ENCODE assay signal across 8 mouse cellular contexts in genomic region chr7:73584009-73584995, GRCm38 (mm10). TPM values are rescaled to one million over a fixed set of nuclear protein-coding genes. Genes with fewer than 3 reads are reported as not detected.
DNase-seq lines count a peak whose midpoint lies in the region; ATAC-seq and TF ChIP-seq lines count a peak whose summit lies in the region.

No protein-coding gene starts in this region.

- no peak for TF ChIP-seq CTCF in ES-Bruce4 (IDR thresholded peaks at IDR 0.05; ENCODE audit: low read depth, low read length)
- no peak for TF ChIP-seq CTCF in stomach, postnatal 0 days (IDR thresholded peaks at IDR 0.05; ENCODE audit: low read depth)

- no peaks in the 10 kb centered on the region for H3K9me3 ChIP-seq in ES-Bruce4 (replicated peaks; ENCODE audit: control insufficient read depth, insufficient read depth, low read length, poor library complexity, severe bottlenecking)
- no peaks in the 10 kb centered on the region for H3K9me3 ChIP-seq in embryonic facial prominence, embryonic 15.5 days (replicated peaks)
- H3K9me3 ChIP-seq in hindbrain, embryonic 12.5 days (replicated peaks), result no peaks in the 10 kb centered on the region
- no peaks in the 10 kb centered on the region for H3K9me3 ChIP-seq in limb, embryonic 15.5 days
- no peaks in the 10 kb centered on the region for H3K9me3 ChIP-seq in midbrain, embryonic 13.5 days
- H3K9me3 ChIP-seq in stomach, postnatal 0 days (ENCODE audit: control insufficient read depth, low read length), result no peaks in the 10 kb centered on the region

- H3K9ac ChIP-seq in ES-Bruce4 (ENCODE audit: low read depth, poor library complexity, severe bottlenecking), result no peak overlapping the region
- H3K9ac ChIP-seq in embryonic facial prominence, embryonic 15.5 days, result no peak overlapping the region
- no peak overlapping the region for H3K9ac ChIP-seq in hindbrain, embryonic 12.5 days
- no peak overlapping the region for H3K9ac ChIP-seq in limb, embryonic 15.5 days
- H3K9ac ChIP-seq in midbrain, embryonic 13.5 days (replicated peaks), result no peak overlapping the region
- no peak overlapping the region for H3K9ac ChIP-seq in stomach, postnatal 0 days (ENCODE audit: low read length)

- ATAC-seq in embryonic facial prominence, embryonic 15.5 days (ENCODE audit: insufficient number of reproducible peaks, low FRiP score, low TSS enrichment, low read depth), result 0 out of 2 replicates have a peak, but pooled peaks have one; percentile 31
- peak; percentile 67 for ATAC-seq in hindbrain, embryonic 12.5 days (ENCODE audit: low FRiP score)
- no peak for ATAC-seq in limb, embryonic 15.5 days (ENCODE audit: insufficient number of reproducible peaks, low FRiP score, low TSS enrichment, low read depth)
- peak; percentile 73 for ATAC-seq in midbrain, embryonic 13.5 days
- 0 out of 2 replicates have a peak, but pooled peaks have one; percentile 10 for ATAC-seq in stomach, postnatal 0 days (ENCODE audit: low FRiP score, low TSS enrichment)

- H3K36me3 ChIP-seq in ES-Bruce4 (ENCODE audit: control insufficient read depth, insufficient read depth, low read length, poor library complexity, severe bottlenecking), result no peaks in the 10 kb centered on the region
- no peaks in the 10 kb centered on the region for H3K36me3 ChIP-seq in embryonic facial prominence, embryonic 15.5 days
- no peaks in the 10 kb centered on the region for H3K36me3 ChIP-seq in hindbrain, embryonic 12.5 days
- H3K36me3 ChIP-seq in limb, embryonic 15.5 days, result no peaks in the 10 kb centered on the region
- no peaks in the 10 kb centered on the region for H3K36me3 ChIP-seq in midbrain, embryonic 13.5 days
- no peaks in the 10 kb centered on the region for H3K36me3 ChIP-seq in stomach, postnatal 0 days (ENCODE audit: control insufficient read depth, insufficient read depth, low read length)

- no peak for TF ChIP-seq EP300 in ES-Bruce4 (IDR thresholded peaks at IDR 0.05; ENCODE audit: insufficient read depth, low read depth, low read length)
- no peak for TF ChIP-seq EP300 in stomach, postnatal 0 days (optimal IDR thresholded peaks at IDR 0.05)

- H3K4me3 ChIP-seq in ES-Bruce4 (ENCODE audit: low read depth, low read length), result no peak overlapping the region
- H3K4me3 ChIP-seq in embryonic facial prominence, embryonic 15.5 days (replicated peaks), result no peak overlapping the region
- no peak overlapping the region for H3K4me3 ChIP-seq in hindbrain, embryonic 12.5 days
- no peak overlapping the region for H3K4me3 ChIP-seq in limb, embryonic 15.5 days
- H3K4me3 ChIP-seq in midbrain, embryonic 13.5 days (replicated peaks), result no peak overlapping the region
- H3K4me3 ChIP-seq in stomach, postnatal 0 days (ENCODE audit: low read depth, low read length), result no peak overlapping the region

- H3K27me3 ChIP-seq in ES-Bruce4 (ENCODE audit: control insufficient read depth, insufficient read depth, low read length, poor library complexity, severe bottlenecking), result no peaks in the 10 kb centered on the region
- H3K27me3 ChIP-seq in embryonic facial prominence, embryonic 15.5 days, result no peaks in the 10 kb centered on the region
- H3K27me3 ChIP-seq in hindbrain, embryonic 12.5 days, result no peaks in the 10 kb centered on the region; the same call in 1 of the 2 replicates
- no peaks in the 10 kb centered on the region for H3K27me3 ChIP-seq in limb, embryonic 15.5 days
- H3K27me3 ChIP-seq in midbrain, embryonic 13.5 days, result 0 out of 2 replicates have a peak, but pooled peaks cover 4% of the 10 kb centered on the region
- H3K27me3 ChIP-seq in stomach, postnatal 0 days (ENCODE audit: control insufficient read depth, insufficient read depth, low read length), result no peaks in the 10 kb centered on the region

- 0 out of 2 replicates have a peak overlapping the region, but pooled peaks have one; percentile 17 for H3K4me2 ChIP-seq in embryonic facial prominence, embryonic 15.5 days (replicated peaks)
- H3K4me2 ChIP-seq in hindbrain, embryonic 12.5 days (replicated peaks), result no peak overlapping the region
- H3K4me2 ChIP-seq in limb, embryonic 15.5 days, result peak overlapping the region; percentile 4; the same call in 1 of the 2 replicates
- H3K4me2 ChIP-seq in midbrain, embryonic 13.5 days (replicated peaks), result no peak overlapping the region
- H3K4me2 ChIP-seq in stomach, postnatal 0 days (replicated peaks; ENCODE audit: low read depth), result peak overlapping the region; percentile 34

- DNase-seq in gastrocnemius, postnatal 10 days, result peak; percentile 62
- DNase-seq in gastrocnemius, postnatal 36 days, result no peak
- DNase-seq in stomach, postnatal 0 days (ENCODE audit: low spot score), result peak; percentile 73

- no peak for TF ChIP-seq POLR2A in ES-Bruce4 (IDR thresholded peaks at IDR 0.05; ENCODE audit: insufficient read depth, low read length)

- peaks cover 7% of the 10 kb centered on the region for H3K4me1 ChIP-seq in ES-Bruce4 (ENCODE audit: control insufficient read depth, insufficient read depth, low read length)
- H3K4me1 ChIP-seq in embryonic facial prominence, embryonic 15.5 days, result peaks cover 43% of the 10 kb centered on the region
- peaks cover 7% of the 10 kb centered on the region for H3K4me1 ChIP-seq in hindbrain, embryonic 12.5 days
- H3K4me1 ChIP-seq in limb, embryonic 15.5 days, result peaks cover 49% of the 10 kb centered on the region
- H3K4me1 ChIP-seq in midbrain, embryonic 13.5 days (replicated peaks), result peaks cover 31% of the 10 kb centered on the region
- H3K4me1 ChIP-seq in stomach, postnatal 0 days (replicated peaks; ENCODE audit: control insufficient read depth, insufficient read depth), result peaks cover 16% of the 10 kb centered on the region; the same call in 1 of the 2 replicates

- 23% methylated on average over 13 of the region's 13 CpGs for WGBS in embryonic facial prominence, embryonic 15.5 days
- WGBS in hindbrain, embryonic 12.5 days, result 35% methylated on average over 13 of the region's 13 CpGs
- WGBS in limb, embryonic 15.5 days, result 31% methylated on average over 13 of the region's 13 CpGs
- WGBS in midbrain, embryonic 13.5 days, result 35% methylated on average over 13 of the region's 13 CpGs
- 6% methylated on average over 13 of the region's 13 CpGs for WGBS in stomach, postnatal 0 days

- H3K27ac ChIP-seq in ES-Bruce4 (ENCODE audit: insufficient read depth, low read length), result peak overlapping the region; percentile 44; the same call in 1 of the 2 replicates
- peak overlapping the region; percentile 95 for H3K27ac ChIP-seq in embryonic facial prominence, embryonic 15.5 days (replicated peaks)
- H3K27ac ChIP-seq in hindbrain, embryonic 12.5 days, result peak overlapping the region; percentile 79
- peak overlapping the region; percentile 91 for H3K27ac ChIP-seq in limb, embryonic 15.5 days
- peak overlapping the region; percentile 56 for H3K27ac ChIP-seq in midbrain, embryonic 13.5 days
- H3K27ac ChIP-seq in stomach, postnatal 0 days (replicated peaks), result peak overlapping the region; percentile 96

- intact Hi-C loops in gastrocnemius, postnatal 36 days (cut with DNase I), result no loop called here

RNA-seq across cellular contexts. Expression of gene Chd2, which starts 42.7 kb away (rescaled TPM):
- 10 to 100 TPM; 42.9 to 57.0 TPM for total RNA-seq in gastrocnemius, postnatal 10 days (2021)
- total RNA-seq in gastrocnemius, postnatal 36 days (2021), result 10 to 100 TPM; 22.4 to 39.9 TPM
- 103 and 104 TPM in 2 replicates for polyA plus RNA-seq in ES-Bruce4 (2011; ENCODE audit: insufficient read depth, insufficient read length, low read depth, missing spikeins)
- 46.7 and 53.0 TPM in 2 replicates for polyA plus RNA-seq in embryonic facial prominence, embryonic 15.5 days (2015; fragmentation: Nextera tagmentation; extraction: Ambion mirVana)
- 63.6 and 67.9 TPM in 2 replicates for polyA plus RNA-seq in hindbrain, embryonic 12.5 days (2016; fragmentation: Nextera tagmentation; extraction: Ambion mirVana)
- polyA plus RNA-seq in limb, embryonic 15.5 days (2015; fragmentation: Nextera tagmentation; extraction: Ambion mirVana), result 48.6 and 51.7 TPM in 2 replicates
- 48.5 and 57.4 TPM in 2 replicates for polyA plus RNA-seq in midbrain, embryonic 13.5 days (2015; fragmentation: Nextera tagmentation; extraction: Ambion mirVana)
- polyA plus RNA-seq in stomach, postnatal 0 days (2015; fragmentation: Nextera tagmentation; extraction: Ambion mirVana), result 15.9 and 18.0 TPM in 2 replicates

Comparison
In these comparisons a context has a peak if more than half of its experiments do, and no peak if none do; other contexts are left out.
1. DNase-seq: peak in gastrocnemius, postnatal 10 days (single experiment) and stomach, postnatal 0 days (single experiment); none in gastrocnemius, postnatal 36 days (0 of 2).
2. H3K27ac ChIP-seq: peak in every context shown above with its lines; median percentile 96 in stomach, postnatal 0 days; 95 in embryonic facial prominence, embryonic 15.5 days; 91 in limb, embryonic 15.5 days; 79 in hindbrain, embryonic 12.5 days; 56 in midbrain, embryonic 13.5 days; 44 in ES-Bruce4.
3. H3K4me2 ChIP-seq: peak in embryonic facial prominence, embryonic 15.5 days (single experiment), limb, embryonic 15.5 days (single experiment) and stomach, postnatal 0 days (single experiment); none in hindbrain, embryonic 12.5 days (single experiment) and midbrain, embryonic 13.5 days (single experiment).